Mouse (Mus musculus): ENCODE results near the gene Rbm20.

GRCm38 (mm10) chr19:53757432-53758109 is 80.5 kb downstream of the Rbm20 start:
- no peak for TF ChIP-seq CTCF (IDR thresholded peaks at IDR 0.05; ENCODE audit: low read depth)
- TF ChIP-seq EP300 (optimal IDR thresholded peaks at IDR 0.05) = no peak

All from stomach, postnatal 0 days (tissue).